Mouse (Mus musculus) limb, embryonic 10.5 days (tissue): ENCODE measurements around the gene Mthfsd. TPM values are rescaled to one million over a fixed set of nuclear protein-coding genes. Genes with fewer than 3 reads are reported as not detected.

Source experiments
- DNase-seq: peaks from one replicate; pipeline ENCODE4 v3.0.0-alpha.2; 2017; ENCODE audit warnings: low spot score
- H3K27ac ChIP-seq: fragments of 300-500 bp; sonication (generic); 2 replicates; pipeline ENCODE4 v1.5.1; 2016; ENCODE audit warnings: mild to moderate bottlenecking
- H3K27me3 ChIP-seq: fragments of 300-500 bp; sonication (generic); 2 replicates; pipeline ENCODE4 v1.6.1; 2016; ENCODE audit warnings: low read depth, mild to moderate bottlenecking; ENCODE audit not compliant: poor library complexity, severe bottlenecking
- H3K36me3 ChIP-seq: fragments of 300-500 bp; sonication (generic); 2 replicates; pipeline ENCODE4 v1.6.1; 2016; ENCODE audit warnings: mild to moderate bottlenecking, moderate library complexity
- H3K4me1 ChIP-seq: fragments of 300-500 bp; sonication (generic); 2 replicates; pipeline ENCODE4 v1.6.1; 2016
- H3K4me3 ChIP-seq: fragments of 300-500 bp; sonication (generic); 2 replicates; pipeline ENCODE4 v1.5.1; 2016; ENCODE audit warnings: mild to moderate bottlenecking, moderate library complexity
- H3K9me3 ChIP-seq: fragments of 300-500 bp; sonication (generic); replicated peaks from 2 replicates; pipeline ENCODE4 v1.6.1; 2016; ENCODE audit warnings: mild to moderate bottlenecking
- WGBS: fragments of 180-500 bp; shearing (Covaris S2); methylation state at CpG from one replicate; pipeline ENCODE4 v1.1.7; 2016; 5-methylcytosine and 5-hydroxymethylcytosine counted together
- polyA plus RNA-seq: library from polyadenylated mRNA; unstranded; fragments of >200 nt; fragmentation: Nextera tagmentation; extraction: Ambion mirVana; gene quantifications from 2 replicates; pipeline ENCODE4 v1.2.1, GENCODE M21; 2016

The Mthfsd gene
- polyA plus RNA-seq, 1 experiment from 2014 or later = 67.6 TPM

GRCm38 (mm10) chr8:121119635-121120455, 11.7 kb upstream of the Mthfsd start:
- Histone ChIP-seq H3K4me3 (peak overlapping the region; percentile 59), H3K4me1 (peaks cover 53% of the 10 kb centered on the region), H3K27ac (no peak overlapping the region), H3K27me3 (peaks cover 98% of the 10 kb centered on the region), H3K9me3 (no peaks in the 10 kb centered on the region), H3K36me3 (no peaks in the 10 kb centered on the region)
- peak; percentile 52 for DNase-seq
- WGBS = 7% methylated on average over 12 of the region's 12 CpGs

- Histone ChIP-seq H3K27me3 (peaks cover 98% of the 10 kb centered on the region), H3K4me1 (peaks cover 56% of the 10 kb centered on the region), H3K4me3 (peak overlapping the region; percentile 59), H3K9me3 (no peaks in the 10 kb centered on the region), H3K27ac (no peak overlapping the region), H3K36me3 (no peaks in the 10 kb centered on the region)
- 2% methylated on average over 18 of the region's 18 CpGs for WGBS
- peak; percentile 54 for DNase-seq
These were observed 10.6 kb upstream of the Mthfsd start for GRCm38 (mm10) chr8:121118634-121119420.

DNA sequence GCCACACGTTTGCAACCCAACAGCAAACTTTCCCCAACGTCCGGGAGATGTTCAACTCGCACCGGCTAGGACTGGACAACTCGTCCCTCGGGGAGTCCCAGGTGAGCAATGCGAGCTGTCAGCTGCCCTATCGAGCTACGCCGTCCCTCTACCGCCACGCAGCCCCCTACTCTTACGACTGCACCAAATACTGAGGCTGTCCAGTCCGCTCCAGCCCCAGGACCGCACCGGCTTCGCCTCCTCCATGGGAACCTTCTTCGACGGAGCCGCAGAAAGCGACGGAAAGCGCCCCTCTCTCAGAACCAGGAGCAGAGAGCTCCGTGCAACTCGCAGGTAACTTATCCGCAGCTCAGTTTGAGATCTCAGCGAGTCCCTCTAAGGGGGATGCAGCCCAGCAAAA, 9.7 kb upstream of the Mthfsd start:
- Histone ChIP-seq H3K27me3 (peaks cover 97% of the 10 kb centered on the region), H3K36me3 (no peaks in the 10 kb centered on the region), H3K4me1 (peaks cover 64% of the 10 kb centered on the region), H3K9me3 (no peaks in the 10 kb centered on the region), H3K4me3 (peak overlapping the region; percentile 59), H3K27ac (peak overlapping the region; percentile 78)
- WGBS = under 1% methylated on average over 28 of the region's 28 CpGs
- peak; percentile 67 for DNase-seq

- no peaks in the 10 kb centered on the region for H3K9me3 ChIP-seq
- peak; percentile 72 for DNase-seq
- under 1% methylated on average over 62 of the region's 62 CpGs for WGBS
- H3K27ac ChIP-seq = peak overlapping the region; percentile 78
- H3K4me3 ChIP-seq = peak overlapping the region; percentile 59
- peaks cover 97% of the 10 kb centered on the region for H3K27me3 ChIP-seq
- peaks cover 64% of the 10 kb centered on the region for H3K4me1 ChIP-seq
- H3K36me3 ChIP-seq = no peaks in the 10 kb centered on the region
These were observed 9.0 kb upstream of the Mthfsd start for GRCm38 (mm10) chr8:121117186-121117651.

GRCm38 (mm10) chr8:121116591-121117185, 8.5 kb upstream of the Mthfsd start:
- Histone ChIP-seq H3K27me3 (peaks cover 97% of the 10 kb centered on the region), H3K9me3 (no peaks in the 10 kb centered on the region), H3K4me1 (peaks cover 64% of the 10 kb centered on the region), H3K36me3 (no peaks in the 10 kb centered on the region), H3K4me3 (peak overlapping the region; percentile 59), H3K27ac (peak overlapping the region; percentile 78)
- under 1% methylated on average over 55 of the region's 55 CpGs for WGBS
- peak; percentile 74 for DNase-seq

GRCm38 (mm10) chr8:121115948-121116347, 7.8 kb upstream of the Mthfsd start, which contains the start of gene Foxc2:
Gene Foxc2 (plus strand): TSS chr8:121116171.
- H3K27ac ChIP-seq = peak within 1 kb of the TSS; percentile 78
- H3K4me3 ChIP-seq = peak within 1 kb of the TSS; percentile 59
- H3K27me3 ChIP-seq = peaks cover 97% of the 10 kb centered on the region
- no peaks in the 10 kb centered on the region for H3K9me3 ChIP-seq
- H3K4me1 ChIP-seq = peaks cover 60% of the 10 kb centered on the region
- no peaks in the 10 kb centered on the region for H3K36me3 ChIP-seq
- under 1% methylated on average over 25 of the region's 25 CpGs for WGBS
- DNase-seq = peak; percentile 86

GRCm38 (mm10) chr8:121115136-121115535, 6.9 kb upstream of the Mthfsd start:
- Histone ChIP-seq H3K4me3 (peak overlapping the region; percentile 29), H3K27me3 (peaks cover 95% of the 10 kb centered on the region), H3K9me3 (no peaks in the 10 kb centered on the region), H3K27ac (peak overlapping the region; percentile 71), H3K4me1 (peaks cover 52% of the 10 kb centered on the region), H3K36me3 (no peaks in the 10 kb centered on the region)
- under 1% methylated on average over 25 of the region's 25 CpGs for WGBS
- DNase-seq = peak; percentile 66

DNA sequence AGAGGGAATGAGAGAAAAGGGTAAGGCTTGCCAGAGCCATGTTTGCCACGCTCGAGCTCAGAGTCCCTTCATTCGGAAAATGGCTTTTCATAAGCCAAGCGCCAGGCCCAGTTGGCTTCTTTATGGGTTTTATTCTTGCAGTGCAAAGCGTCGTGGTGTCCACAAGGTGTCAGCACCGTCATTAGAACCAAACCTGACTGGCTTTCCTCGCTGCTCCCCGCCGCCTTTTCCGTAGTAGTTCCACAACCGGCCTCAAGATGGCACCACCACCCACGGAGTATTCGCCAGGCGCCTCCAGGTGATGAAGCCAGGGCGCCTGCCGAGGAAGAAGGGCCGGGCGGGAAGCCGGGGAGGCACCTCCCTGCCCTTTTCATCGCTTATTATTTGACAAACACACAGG, 5.1 kb upstream of the Mthfsd start:
- WGBS = 2% methylated on average over 21 of the region's 21 CpGs
- peaks cover 80% of the 10 kb centered on the region for H3K27me3 ChIP-seq
- peaks cover 53% of the 10 kb centered on the region for H3K4me1 ChIP-seq
- no peaks in the 10 kb centered on the region for H3K9me3 ChIP-seq
- H3K4me3 ChIP-seq = peak overlapping the region; percentile 23; the same call in 1 of the 2 replicates
- H3K27ac ChIP-seq = no peak overlapping the region
- H3K36me3 ChIP-seq = no peaks in the 10 kb centered on the region
- DNase-seq = peak; percentile 99

- no peak overlapping the region for H3K4me3 ChIP-seq
- H3K27me3 ChIP-seq = peaks cover 60% of the 10 kb centered on the region
- H3K4me1 ChIP-seq = peaks cover 53% of the 10 kb centered on the region
These were observed 3.1 kb upstream of the Mthfsd start for GRCm38 (mm10) chr8:121111145-121111907.

GRCm38 (mm10) chr8:121108657-121109056, 465 bp upstream of the Mthfsd start:
- 13% methylated on average over 5 of the region's 5 CpGs for WGBS
- DNase-seq = no peak
- peak overlapping the region; percentile 93 for H3K27ac ChIP-seq

More at GRCm38 (mm10) chr8:121111145-121111907, 3.1 kb upstream of the Mthfsd start:
- Histone ChIP-seq H3K36me3 (peaks cover 3% of the 10 kb centered on the region), H3K9me3 (no peaks in the 10 kb centered on the region), H3K27ac (no peak overlapping the region)
- 57% methylated on average over 7 of the region's 7 CpGs for WGBS
- DNase-seq = no peak

GRCm38 (mm10) chr8:121104049-121104818, 4.0 kb downstream of the Mthfsd start:
- 50% methylated on average over 17 of the region's 17 CpGs for WGBS
- peaks cover 32% of the 10 kb centered on the region for H3K4me1 ChIP-seq
- no peak overlapping the region for H3K4me3 ChIP-seq
- H3K27me3 ChIP-seq = no peaks in the 10 kb centered on the region
- no peak overlapping the region for H3K27ac ChIP-seq
- H3K36me3 ChIP-seq = peaks cover 73% of the 10 kb centered on the region
- H3K9me3 ChIP-seq = no peaks in the 10 kb centered on the region
- peak; percentile 94 for DNase-seq

More at GRCm38 (mm10) chr8:121108657-121109056, 465 bp upstream of the Mthfsd start:
- H3K4me1 ChIP-seq = peaks cover 38% of the 10 kb centered on the region
- H3K36me3 ChIP-seq = peaks cover 28% of the 10 kb centered on the region
- peak overlapping the region; percentile 98 for H3K4me3 ChIP-seq
- H3K27me3 ChIP-seq = peaks cover 36% of the 10 kb centered on the region
- no peaks in the 10 kb centered on the region for H3K9me3 ChIP-seq
